Mouse (Mus musculus) C2C12 (cell line): Measurements from ENCODE around the gene Ptprn2.
"Not testable (repeated sequence)": the region's sequence is repeated elsewhere in the genome, so short reads cannot be mapped to it uniquely, and the experiment has no call there.

Experiments
- CEBPB ChIP-seq: IDR thresholded peaks from one replicate; pipeline ENCODE4 v1.6.1; 2011; ENCODE audit warnings: low read depth, mild to moderate bottlenecking, control low read depth, moderate library complexity
- CTCF ChIP-seq: IDR thresholded peaks from one replicate; pipeline ENCODE4 v1.5.1; 2011; ENCODE audit not compliant: control insufficient read depth, insufficient read depth, insufficient read length
- FOSL1 ChIP-seq: IDR thresholded peaks from one replicate; pipeline ENCODE4 v1.8.0; 2011; ENCODE audit warnings: mild to moderate bottlenecking, low read length; ENCODE audit not compliant: poor library complexity, insufficient read depth, severe bottlenecking
- MAX ChIP-seq: IDR thresholded peaks from one replicate; pipeline ENCODE4 v1.6.1; 2011; ENCODE audit warnings: mild to moderate bottlenecking, control low read depth
- MYOD1 ChIP-seq: IDR thresholded peaks from one replicate; pipeline ENCODE4 v1.6.1; 2011; ENCODE audit warnings: low read depth; ENCODE audit not compliant: control insufficient read depth, insufficient read length
- MYOG ChIP-seq: IDR thresholded peaks from one replicate; pipeline ENCODE4 v1.6.1; 2011; ENCODE audit not compliant: control insufficient read depth, insufficient read length; ENCODE audit errors: extremely low read depth

DNA sequence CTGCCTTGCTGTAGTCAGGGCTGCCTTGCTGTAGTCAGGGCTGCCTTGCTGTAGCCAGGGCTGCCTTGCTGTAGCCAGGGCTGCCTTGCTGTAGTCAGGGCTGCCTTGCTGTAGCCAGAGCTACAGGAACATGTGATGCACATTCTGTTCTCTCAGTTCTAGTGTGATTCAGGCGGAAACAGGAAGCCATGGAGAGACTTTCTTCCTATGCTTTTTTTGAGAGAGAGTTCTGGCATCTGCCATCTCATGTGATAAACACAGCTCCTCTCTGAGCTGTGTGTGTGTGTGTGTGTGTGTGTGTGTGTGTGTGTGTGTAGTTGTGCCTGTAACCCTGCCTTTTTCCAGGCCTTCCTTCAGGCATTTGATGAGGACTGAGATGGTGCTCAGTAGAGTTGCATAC lies 92.4 kb downstream of the Ptprn2 start:
- TF ChIP-seq CEBPB, CTCF, FOSL1, MYOD1, MYOG, MAX: not testable (repeated sequence)
